Mouse (Mus musculus) megakaryocyte progenitor cell, adult 5-6 weeks (primary cell): ENCODE results near the gene Tle4. TPM values are rescaled to one million over a fixed set of nuclear protein-coding genes. Genes with fewer than 3 reads are reported as not detected.
A peak's percentile ranks its signal among the peaks of the same experiment; 100 is the strongest.
"Not testable (repeated sequence)": the region's sequence is repeated elsewhere in the genome, so short reads cannot be mapped to it uniquely, and the experiment has no call there.

ENCODE experiments used
- ATAC-seq: replicated peaks from 2 replicates; pipeline ENCODE4 v1.8.0; 2016; ENCODE audit warnings: mild to moderate bottlenecking, moderate TSS enrichment, inconsistent platforms; ENCODE audit not compliant: poor library complexity
- total RNA-seq, 2 experiments: library from RNA; stranded (forward) in 1 of 2; stranded (reverse) in 1 of 2; fragments of 157-497, 149-512 nt in 1 of 2; fragments of 200-1000 nt in 1 of 2; gene quantifications; 2 replicates each; pipeline versions ENCODE4 v1.2.3 to v1.2.4; 2015 to 2017

The Tle4 gene
- total RNA-seq (2015) (27.1 and 27.9 TPM in 2 replicates), total RNA-seq (2017) (15.4 and 18.2 TPM in 2 replicates)

DNA sequence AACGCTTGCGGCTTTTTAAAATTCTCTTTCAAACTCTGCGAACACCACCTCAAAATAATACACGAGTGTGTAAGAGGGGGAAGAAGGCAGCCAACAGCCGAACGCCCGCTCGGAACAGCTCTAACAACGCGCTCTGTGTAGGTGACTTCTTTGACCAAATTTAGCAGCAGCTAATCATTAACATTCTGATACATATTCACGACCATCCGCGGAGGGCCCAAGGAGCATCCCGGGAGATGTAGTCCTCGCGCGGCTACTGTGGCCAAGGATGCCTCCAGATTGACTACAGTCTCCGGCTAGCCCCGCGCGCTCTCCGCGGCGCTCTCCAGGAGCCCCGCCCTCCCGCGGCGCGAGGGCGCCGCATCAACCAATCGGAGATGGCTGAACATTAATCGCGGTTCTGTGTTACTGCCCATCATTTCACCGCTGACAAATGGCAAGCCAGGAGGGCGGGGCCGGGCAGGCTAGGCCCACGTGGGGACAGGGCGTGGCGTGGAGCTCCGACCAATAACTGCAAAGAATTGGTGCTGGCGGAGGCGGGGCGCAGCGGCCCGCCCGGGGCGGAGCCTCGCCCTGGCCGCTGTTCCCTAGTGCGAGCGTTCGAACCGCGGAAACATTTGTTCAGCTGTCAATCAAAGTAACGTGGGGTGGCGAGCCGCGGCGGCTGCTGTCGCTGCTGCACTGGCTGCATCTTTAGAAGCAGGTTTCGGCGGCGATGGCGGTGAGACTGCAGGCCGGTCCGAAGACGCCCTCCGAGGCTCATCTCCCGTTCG is at the start of gene Tle4:
Tle4 (minus strand) TSS at position 135 of the 773 bp plus-strand sequence.
- ATAC-seq, result peak; percentile 82

DNA sequence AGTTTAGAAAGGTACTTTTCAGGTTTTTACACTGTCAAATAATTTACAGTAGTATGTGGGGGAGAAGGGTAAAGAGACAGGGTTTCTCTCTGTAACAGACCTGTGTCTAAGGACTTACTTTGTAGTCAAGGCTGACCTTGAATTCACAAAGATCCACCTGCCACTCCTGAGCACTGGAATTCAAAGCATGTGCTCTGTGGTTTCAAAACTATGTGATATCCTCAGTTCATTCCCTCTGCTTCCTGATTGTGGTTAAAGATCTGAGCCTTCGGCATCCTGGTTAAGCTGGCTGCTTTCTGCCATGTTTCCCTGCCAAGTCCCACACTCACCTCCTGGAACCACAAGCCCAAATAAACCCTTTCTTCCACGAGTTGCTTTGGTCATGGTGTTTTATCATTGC is 47.8 kb upstream of the Tle4 start:
- no peak for ATAC-seq

DNA sequence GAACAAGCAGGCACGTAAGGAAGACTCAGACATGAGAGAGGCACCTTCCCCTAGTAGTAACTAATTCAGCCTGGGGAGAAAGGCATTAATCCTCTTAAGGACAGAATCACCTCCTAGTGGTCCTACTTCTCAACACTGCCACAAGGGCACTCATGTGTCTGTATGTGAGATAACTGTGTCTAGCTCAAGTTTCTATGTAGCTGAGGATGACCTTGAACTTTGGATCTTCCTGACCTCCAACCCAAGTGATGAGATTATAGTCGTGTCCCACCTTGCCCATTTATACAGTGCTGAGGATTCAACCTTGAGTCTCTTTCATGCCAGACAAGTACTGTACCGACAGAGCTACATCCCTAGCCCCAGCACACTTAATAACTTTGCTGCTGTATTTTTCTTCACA is 46.9 kb upstream of the Tle4 start:
- ATAC-seq, result no peak

DNA sequence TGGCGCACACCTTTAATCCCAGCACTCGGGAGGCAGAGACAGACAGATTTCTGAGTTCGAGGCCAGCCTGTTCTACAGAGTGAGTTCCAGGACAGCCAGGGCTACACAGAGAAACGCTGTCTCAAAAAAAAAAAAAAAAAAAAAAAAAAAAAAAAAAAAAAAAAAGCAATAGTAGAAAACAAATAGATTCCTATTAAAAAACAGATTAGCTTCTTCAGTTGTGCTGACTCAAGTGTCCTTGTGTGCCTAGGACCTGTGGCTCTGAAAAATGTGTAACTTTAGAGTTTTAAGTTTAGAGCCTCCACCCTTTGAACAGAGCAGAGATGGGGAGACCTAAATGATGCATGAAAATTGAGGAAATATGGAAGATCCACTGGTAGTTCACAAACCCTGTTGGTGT is 45.2 kb upstream of the Tle4 start:
- not testable (repeated sequence) for ATAC-seq

DNA sequence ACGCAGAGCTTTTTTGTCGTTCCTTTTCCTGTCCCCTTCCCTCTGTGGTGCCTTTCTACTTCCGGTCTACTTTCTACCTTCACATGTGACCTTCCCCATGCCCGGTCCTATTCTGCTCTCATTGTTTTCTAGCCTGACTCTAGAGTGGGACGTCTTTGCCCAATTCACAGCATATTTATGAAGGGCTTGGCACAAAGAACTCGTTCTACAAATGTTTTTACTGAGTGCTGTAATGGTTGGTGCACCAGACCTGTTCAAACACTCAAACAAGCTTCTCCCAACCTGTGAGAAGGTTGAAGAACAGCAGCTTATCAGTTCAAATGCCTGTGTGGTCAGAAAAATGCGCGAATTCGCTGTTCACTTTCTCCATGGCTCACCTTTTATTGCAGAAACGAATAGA is 44.8 kb upstream of the Tle4 start:
- ATAC-seq, result no peak

DNA sequence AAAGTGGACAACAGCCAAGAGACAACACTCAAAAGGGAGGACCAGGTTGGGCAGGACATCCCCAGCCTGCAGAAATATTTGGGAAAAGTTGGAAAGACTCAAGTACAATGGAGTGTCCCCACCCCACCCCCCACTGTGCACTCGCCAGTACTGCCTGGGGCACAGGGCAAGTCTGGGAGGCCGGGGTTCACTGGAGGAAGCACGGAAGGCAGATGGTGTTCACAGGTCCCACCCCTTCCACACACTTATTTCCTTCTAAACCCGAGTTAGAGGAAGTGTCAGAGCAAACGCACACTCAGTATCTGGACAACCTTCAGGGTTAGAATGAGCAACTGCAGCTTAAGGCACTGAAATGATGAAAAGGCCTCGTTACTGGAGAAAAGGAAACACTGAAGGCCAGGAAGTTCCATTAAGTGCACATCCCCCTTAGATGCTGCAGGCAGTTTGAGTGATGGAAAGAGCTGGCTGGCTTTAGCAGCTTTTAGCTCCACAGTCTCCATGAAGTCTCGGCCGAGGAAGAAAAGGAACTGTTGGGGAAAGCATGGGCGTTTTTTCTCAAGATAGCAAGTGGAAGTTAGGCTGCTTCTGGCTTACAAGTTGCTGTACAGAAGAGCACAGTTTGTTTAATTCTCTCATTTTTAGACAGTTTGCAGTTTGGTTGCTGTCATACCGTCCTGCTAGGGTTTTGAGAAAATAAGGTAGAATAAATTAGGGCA is 37.5 kb upstream of the Tle4 start:
- ATAC-seq, result peak; percentile 94

DNA sequence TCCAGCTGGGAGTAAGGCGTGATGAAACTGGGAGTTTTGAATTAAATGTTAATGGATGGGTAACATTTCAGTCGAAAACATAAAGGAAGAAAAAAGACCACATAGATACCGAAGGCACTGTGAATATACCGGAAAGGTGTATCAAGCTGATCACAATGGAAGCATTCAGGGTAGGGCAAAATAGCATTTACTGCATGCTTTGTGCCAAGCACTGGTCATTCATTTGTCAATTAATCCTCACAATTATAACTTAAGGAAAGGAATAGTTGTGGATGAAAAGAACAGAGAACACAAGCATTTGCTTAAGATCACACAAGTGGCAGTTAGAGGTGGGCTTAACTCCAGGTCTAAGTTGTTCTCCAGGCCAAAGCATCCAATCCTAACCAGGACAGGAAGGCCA is 25.5 kb upstream of the Tle4 start:
- ATAC-seq, result no peak

DNA sequence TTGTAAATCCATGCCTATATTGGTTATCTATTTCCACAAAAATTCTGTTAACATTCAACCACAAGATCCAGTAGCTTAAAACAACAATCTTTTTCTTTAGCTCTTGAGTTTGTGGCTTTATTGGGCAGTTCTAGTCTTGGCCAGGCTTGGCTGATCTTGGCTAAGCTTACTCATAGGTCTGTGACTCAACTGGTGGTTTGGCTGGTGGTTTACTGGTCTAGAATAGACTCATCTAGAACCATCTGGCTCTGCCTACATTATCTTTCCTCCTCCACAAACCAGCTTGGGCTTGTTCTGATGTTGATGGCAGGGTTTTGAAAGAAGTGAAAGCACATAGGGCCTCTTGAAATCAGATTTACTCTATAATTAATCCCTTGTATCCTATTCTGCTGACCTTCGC is 22.7 kb upstream of the Tle4 start:
- peak; percentile 76 for ATAC-seq

DNA sequence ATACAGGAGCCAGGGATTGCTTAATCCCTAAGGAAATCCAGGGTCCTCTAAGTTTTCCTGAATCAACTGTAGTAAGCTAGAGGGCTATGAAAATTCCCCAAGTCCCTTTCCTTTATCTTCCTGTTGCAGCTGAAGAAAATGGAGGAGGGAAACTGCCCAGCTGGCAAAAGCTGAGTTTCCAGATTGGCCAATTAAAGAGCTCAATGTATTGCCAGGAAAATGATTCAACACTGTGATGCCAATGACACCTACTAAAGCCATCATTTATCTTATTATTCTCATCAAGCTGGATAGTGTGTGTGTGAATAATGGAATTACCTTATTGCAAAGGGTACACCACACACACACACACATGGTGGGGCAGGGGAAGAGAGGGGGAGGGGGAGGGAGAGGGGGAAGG is 22.0 kb upstream of the Tle4 start:
- ATAC-seq, result no peak

DNA sequence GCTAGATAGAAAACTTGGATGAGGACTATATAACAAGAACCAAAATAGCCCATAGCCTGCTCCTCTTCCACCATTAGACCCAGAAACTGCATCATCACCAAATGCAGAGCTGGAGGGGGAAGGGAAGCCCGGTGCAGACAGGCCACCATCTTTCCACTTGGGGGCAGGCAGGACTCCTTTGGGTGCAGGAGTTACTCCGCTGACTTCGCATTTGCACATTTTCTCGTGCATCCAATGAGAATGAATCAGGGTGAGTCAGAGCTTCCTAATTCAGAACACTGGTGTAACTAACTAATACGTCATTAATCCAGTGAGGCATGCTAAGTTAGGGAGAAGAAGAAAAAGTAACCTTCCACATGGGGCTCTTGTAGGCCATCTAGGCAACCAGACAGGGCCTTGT is 17.0 kb upstream of the Tle4 start:
- ATAC-seq, result no peak

DNA sequence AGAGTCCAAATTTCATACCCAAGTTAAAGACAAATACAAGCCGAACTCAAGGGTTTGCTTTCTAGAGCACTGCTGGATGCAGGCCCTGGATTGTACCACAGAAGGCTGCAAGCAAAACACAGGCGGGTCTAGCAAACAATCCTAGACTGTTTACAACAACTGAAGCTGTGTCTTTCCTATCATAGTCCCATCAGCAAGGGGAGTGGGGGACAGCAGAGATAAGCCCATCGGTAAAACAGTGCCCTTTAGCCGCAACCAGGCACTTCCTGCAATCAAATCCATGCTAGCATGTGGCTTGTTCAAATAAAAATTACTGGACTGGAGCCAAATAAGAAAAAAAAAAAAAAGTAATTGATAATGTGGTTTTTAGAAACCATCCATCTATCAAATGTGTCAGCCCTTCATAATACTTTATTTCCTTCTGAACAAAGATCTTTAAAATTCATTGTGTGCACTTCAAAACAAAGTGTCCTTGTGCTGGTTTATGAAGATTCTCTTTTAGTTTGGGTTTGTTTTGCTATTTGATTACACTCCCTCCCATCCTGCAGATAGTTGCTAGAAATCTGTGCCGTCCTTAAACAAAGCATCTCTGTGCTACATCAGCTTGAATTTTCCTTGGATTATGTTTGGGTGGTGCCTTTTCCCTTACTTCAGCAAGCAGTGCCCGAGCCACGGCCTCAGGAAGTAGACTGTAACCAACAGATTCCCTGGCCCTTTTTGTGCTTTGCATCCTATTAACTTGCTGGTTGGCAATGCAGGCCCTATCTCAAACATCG is 12.9 kb upstream of the Tle4 start:
- ATAC-seq, result no peak

DNA sequence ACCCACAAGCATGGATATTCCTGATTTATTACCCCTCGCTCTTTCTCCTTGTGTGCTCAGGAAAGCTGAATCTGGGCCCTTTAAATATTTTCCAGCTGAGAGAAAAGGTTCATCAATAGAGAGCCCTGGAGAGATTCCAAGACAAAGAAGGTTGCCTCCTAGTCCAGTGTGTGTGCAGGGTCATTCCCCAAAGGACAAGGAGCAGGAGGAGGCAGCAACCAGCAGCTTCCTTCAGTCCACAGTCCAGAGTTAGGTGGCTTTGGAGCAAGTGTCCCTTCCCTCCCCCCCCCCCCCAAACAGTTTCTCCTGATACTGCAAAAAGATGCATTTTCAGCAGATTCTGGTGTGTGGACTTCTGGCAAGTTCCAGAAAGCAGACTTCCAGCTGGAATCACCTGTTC is 3.0 kb upstream of the Tle4 start:
- no peak for ATAC-seq

DNA sequence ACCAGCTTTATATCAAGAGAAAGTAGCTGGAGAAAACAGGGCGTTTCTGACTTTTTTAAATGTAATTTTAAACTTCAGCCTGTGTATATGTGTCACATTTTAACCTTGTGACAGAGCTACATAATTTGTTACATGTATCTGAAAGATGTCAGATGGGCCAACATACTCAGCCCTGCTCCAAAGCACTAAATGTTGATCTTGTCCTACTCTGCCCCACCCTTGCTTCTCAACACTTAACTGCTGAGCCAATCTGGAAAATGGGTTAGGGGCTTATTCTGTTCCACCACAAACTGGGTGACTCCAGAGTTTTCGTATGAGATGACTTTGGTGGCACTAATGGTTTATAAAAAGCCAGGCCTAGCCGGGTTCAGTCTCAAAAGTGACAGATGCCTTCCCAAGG is 2.5 kb upstream of the Tle4 start:
- ATAC-seq, result no peak

DNA sequence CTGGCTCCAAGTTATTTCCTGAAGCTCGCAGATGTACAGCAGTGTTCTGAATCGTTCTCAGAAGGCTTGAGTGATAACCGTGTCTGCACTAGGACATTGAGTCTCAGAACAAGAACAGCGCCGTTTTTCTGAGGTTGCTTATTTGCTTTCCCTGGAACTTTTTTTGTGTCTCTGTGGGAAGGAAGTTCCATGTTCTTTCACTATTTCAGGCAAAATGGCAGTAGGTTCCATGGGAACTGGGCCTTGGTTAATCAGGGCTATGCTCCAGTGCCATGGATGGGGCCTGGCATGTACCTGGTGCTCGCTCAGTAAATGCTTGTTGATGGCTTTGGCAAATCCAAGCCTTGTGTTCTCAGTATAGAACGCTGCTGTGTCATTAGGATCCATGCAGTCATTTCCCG is 2.0 kb upstream of the Tle4 start:
- no peak for ATAC-seq

DNA sequence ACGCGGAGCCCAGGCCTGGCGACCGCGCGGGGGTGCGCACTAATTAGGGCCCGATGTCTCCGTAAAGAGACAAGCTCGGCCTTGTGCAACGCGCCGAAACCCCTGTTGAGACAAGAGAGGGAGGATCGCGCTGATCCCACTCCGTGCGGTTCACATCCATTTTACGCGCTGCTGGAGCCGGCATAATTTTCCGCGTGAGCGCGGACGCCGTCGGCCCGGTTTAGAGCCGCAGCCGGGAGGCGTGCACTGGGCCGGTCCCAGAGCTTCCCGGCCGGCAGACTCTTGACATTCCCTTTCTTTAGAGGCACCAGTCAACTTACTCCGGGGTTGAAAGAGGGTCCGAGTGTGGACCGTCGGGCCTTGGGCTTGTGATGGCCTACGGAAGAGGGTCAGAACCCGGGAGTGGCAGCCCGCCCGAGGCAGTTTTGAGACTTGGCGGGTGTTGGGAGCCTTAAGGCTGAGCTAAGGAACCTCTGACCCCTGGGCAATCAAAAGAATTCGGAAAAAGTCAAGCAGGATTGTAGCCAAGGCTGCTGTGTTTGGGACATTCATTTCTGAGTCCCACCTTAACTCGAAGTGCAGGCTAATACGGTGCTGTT is 938 bp upstream of the Tle4 start:
- peak; percentile 21; the same call in 1 of the 2 replicates for ATAC-seq

DNA sequence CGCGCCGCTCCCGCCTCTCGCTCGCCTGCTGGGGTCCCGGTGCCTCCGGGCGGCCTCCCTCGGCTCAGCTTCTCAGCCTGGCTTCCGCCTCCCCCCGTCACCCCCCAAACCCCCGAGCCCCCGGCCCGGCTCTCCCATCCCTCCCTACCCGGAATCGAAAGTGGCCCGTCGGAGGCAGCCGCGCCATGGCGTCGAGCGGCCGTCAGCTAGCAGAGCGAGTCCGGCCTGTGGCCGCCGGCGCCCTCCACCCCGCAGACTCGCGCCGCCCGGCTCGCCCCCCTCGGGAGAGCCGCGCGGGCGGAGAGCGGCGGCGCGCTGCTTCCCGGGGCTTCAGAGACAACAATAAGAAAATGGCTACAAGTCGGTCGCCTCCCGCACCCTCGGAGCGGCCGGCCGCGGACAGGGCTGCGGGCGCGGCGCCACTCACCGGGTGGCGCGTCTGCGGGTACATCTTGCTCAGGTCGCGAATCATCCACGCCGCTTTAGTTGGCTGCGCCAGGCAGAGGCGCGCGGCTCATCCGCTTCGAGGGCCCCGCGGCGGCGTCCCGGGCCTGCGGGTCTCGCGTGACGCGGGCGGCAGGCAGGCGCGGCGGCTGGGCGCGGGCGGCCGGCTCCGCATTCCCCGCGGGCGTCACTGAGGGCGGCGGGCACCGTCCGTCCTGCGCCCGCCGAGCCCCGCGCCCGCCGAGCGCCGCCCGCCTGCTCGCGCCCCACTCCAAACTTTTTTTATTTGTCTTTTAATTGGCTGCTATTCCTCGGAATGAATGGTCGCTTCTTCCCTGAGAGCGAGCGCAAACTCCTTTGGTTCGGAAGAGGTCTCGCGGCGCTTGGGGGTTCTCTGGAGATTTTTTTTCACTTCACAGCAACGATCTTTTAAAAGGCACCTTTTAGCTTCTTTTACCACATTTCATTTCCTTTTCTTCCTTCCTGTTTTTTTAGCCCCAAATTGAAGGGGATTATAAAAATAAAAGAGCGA is 622 bp downstream of the Tle4 start:
- peak; percentile 15 for ATAC-seq

DNA sequence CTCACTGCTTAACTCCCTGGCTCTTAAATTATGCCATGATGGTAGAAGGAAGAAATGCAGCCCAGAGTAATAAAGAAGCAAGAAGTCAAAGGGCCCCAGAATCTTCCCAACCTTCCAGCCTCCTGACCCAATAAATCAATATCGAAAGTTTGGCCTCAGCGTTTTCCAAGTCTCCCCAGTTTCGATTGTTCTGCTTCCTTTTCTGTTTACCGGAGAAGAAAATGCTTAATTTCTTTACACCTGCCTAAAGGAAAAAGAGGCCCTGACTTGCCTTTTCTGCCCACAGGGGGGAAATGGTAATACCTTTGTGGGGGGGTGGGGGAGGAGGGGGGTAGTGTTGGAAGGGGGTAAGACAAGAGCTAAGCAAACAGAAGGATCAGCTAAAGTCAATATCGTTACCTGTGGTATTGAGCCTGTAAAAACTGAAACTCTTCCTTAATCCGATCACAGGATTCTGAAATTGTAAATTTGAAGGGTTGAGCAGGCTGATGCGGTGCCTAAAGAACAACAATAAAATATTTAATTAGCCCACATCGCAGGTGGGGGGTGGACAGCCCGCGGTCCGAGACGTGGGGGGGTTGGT is 1.4 kb downstream of the Tle4 start:
- ATAC-seq, result no peak

DNA sequence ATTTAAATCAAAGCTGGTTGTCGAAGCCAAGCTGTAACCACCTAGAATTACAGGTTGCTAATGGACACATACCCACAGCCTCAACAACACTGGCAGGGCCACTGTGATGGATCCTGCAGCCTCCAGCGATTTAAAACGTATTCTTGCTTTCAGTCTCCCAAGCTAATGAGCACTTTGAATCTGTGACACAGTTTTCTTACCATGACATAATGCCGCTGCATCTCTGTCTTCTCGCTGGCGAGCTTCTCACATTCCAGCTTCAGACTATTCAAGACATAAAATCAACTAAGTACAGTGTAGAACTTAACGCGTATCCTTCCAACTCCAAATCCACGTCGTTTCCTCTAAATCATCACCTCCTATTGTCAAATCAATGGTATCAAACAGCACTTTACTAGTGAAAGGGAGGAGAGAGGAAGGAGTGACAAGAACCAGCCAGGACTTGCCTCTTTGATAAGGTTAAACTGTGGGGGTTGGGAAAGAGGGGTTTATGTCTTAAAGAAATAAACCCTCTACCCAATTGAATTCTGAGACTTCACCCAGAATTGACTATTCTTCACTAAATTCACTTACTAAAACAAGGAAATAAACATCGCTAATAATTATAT is 2.4 kb downstream of the Tle4 start:
- no peak for ATAC-seq

DNA sequence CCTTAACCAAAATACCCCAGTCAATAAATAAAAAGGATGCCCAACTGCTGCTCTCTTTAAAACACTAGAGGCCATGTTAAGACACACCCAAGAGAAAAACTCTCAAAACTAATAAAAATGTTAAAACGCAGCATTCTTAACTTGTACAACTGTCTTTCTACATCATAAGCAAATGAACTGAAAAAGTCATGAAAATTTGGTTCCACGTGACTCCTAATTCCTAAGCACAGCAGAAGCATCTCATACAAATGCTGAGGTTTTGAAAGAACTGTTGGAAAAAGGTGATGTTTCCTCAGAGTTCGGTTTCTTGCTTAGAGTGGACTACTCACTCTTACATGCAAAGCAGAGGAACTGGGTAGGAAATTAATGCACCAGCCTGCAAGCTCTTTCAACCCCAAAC is 3.3 kb downstream of the Tle4 start:
- no peak for ATAC-seq
